Mouse (Mus musculus) right cerebral cortex, postnatal 4 days (tissue): ENCODE results near the gene Hspa12a.
A peak's percentile ranks its signal among the peaks of the same experiment; 100 is the strongest.
"Not testable (repeated sequence)": the region's sequence is repeated elsewhere in the genome, so short reads cannot be mapped to it uniquely, and the experiment has no call there.

Experiments used
- DNase-seq: peaks from one replicate; pipeline ENCODE4 v3.0.0-alpha.2; 2022

Hspa12a gene

DNA sequence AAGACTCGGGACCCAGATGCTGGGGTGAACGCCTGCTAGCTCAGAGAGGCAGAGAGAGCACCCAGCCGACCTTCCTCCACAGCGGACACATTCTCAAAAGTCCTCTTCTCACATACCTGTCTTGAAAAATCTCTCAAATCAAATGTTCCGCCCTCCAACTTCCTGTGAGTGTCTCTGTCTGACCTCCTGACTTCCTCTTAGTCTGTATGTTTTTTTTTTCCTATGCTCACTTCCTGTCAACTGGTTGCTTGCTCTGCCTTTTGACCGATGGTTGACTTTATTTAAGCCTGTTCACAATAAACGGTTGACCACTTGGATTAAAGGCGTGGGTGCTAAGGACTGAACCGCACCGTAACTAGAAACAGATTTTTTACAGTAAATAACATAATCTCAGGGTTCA, 35.4 kb downstream of the Hspa12a start:
- no peak for DNase-seq

DNA sequence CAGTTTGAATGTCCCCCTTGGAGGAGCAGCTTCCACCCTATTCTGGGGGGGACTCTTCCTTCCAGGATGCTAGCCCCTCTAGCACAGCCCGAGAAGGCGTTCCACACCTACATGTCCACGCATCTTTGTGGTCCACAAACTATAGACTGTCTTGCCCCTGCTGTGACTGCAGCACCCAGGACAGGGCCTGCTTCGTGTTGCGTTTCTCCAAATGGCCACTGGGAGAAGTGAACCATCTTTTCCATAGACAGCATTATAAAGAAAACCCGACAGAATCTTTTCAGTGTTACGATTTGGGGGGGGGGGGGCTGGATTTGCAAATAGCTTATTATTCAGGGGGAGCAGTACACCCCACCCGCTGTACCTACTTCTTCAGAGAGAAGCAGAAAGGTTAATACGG, 36.8 kb downstream of the Hspa12a start:
- peak; percentile 15 for DNase-seq

DNA sequence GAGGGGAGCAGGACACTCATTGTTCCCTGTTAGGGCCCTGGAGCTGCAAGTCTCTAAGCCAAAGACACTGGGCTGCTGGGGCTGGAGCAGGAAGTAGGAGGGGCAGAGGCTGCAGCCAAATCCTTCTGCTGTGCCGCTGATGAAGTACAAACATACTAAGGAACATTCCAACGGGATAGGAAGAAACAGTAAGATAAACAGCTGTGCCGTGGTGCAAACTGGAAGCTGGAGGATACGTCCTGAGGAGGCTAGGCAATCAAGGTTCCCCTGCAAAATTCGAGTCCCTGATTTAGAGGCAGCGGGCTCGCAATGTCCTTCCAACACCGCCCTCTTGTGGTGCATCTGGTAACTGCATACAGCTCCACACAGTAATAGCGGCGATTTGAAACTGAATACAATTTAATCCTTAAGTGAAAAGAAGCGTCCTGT, 39.5 kb downstream of the Hspa12a start:
- DNase-seq, result peak; percentile 98

DNA sequence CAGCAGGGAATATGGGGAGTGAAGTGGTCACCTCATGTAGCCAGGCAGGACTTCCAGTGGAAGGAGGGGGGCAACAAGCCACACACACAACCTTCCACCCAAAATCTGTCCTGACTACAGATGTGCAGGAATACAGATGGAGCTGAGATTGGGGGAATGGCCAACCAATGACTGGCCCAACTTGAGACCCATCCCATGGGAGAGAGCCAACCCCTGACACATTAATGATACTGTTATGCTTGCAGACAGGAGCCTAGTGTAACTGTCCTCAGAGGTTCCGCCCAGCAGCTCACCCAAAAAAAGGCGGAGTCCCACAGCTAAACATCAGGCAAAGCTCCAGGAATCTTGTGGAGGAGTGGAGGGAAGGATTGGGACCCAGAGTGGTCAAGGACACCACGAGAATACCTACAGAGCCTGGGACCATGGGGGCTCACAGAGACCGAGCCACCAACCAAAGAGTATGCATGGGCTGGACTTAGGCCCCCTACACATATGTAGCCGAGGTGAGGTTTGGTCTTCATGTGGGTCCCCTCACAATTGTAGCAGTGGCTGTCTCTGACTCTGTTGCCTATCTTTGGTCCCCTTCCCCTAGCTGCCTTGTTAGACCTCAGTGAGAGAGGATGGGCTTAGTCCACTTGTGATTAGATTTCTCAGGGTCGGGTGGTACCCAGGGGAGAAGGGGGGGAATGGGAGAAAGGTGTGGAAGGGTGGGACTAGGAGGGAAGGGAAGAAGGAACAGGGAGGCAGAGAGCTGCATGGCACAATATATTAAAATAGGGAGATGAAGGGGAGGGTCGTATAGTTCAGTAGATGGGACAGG, 40.2 kb downstream of the Hspa12a start:
- DNase-seq, result no peak

DNA sequence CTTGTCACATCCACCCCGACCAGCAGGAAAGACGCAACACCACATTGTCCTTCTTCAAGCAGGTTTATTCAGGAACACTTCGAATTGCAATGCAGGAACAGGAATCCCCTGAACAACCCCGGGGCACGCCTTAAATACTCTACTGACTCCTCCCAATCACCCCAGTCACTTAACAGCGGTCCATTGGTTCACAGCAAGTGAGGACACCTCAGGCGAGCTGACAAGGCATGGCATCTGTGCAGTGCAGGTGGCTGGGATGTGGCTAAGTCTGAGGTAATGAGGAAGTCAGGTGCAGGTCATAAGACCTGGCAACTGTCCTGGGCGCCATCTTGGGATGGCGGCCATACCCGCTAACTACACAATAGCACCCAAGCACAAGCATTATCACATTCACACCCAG, 43.0 kb downstream of the Hspa12a start:
- not testable (repeated sequence) for DNase-seq

DNA sequence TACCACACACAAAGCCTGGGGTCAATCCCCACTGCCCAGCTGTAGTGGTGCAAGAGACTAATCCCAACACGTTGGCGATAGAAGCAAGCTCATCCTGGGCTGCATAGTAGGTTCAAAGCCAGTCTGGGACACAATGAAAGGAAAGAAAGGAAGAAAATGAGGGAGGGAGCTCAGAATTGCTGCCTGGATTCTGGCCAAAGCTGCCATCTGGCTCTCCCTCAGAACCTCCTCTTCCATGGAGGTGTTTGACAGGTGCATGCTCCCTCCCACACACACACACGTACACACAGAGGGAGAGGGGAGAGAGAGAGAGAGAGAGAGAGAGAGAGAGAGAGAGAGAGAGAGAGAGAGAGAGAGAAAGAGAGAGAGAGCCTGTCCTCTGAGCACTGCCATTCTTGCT, 47.2 kb downstream of the Hspa12a start:
- DNase-seq, result peak; percentile 28

DNA sequence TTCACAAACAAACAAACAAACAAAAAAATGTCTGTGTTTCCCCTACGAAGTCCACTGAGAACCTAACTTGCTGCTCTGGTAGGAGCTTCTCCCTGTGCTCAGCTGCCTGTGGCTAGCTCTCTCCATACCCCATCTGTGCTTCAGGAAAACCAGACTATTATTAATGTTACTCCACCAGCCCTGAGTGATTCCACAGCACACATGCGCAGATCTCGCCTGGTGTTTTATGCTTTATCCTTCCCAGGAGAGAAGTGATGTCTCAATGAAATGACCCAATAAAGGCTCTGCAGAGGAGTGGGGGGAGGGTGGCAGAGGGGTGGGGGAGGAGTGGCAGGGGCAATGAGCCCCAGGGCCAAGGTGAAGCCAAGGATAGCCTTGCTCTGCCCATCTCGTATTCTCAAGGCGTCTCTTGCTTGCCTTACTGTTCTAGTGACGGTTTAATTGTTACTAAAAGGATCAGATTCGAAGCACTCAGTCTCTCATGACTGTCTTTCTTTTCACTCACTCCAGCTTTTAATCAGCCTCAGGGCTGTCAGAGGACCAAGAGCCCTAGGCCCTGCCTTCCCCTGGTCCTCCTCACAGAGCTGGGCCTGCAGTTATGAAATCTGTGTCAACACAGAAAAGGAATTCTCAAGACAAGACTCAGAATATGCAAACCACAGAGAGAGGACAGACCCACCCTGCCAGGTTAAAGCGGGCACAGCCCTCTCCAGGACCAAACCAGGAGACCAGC, 54.0 kb downstream of the Hspa12a start:
- no peak for DNase-seq

DNA sequence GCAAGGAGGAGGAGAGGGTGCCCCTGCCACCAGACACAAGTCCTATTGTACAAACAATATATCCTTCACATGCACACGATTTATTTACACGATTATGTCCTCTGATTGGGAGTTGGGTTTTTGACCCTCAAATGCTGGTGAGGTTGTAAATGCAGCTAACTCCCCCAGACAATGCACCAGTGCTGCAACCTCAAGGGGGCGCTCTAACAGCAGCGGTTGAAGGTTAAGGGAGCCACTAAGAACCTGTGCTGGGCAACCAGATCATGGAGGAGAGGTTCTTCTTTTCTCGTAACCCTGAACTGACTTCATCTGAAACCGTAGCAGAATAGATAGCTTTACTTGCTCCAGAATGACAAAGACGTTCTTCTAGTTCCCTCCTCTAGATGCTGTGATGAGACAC, 57.0 kb downstream of the Hspa12a start:
- no peak for DNase-seq

DNA sequence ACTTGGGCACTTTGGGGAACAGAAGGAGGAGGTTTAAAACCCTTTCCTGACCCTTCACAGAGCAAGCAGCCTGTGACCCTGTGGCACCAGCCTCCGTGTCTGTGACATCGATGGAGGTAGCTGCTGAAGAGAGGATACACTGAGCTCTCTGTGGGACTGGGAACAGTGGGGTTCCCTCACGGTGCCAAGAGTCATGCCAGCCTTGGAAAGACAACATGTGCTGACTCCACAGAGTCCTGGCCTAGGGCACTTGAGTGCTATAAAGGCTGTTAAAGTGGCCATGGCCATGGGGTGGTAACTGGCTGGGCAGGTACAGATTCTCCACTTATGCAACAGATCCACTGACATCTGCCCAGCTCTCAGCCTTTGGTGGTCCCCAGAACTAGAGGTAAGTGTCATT, 60.0 kb downstream of the Hspa12a start:
- no peak for DNase-seq

DNA sequence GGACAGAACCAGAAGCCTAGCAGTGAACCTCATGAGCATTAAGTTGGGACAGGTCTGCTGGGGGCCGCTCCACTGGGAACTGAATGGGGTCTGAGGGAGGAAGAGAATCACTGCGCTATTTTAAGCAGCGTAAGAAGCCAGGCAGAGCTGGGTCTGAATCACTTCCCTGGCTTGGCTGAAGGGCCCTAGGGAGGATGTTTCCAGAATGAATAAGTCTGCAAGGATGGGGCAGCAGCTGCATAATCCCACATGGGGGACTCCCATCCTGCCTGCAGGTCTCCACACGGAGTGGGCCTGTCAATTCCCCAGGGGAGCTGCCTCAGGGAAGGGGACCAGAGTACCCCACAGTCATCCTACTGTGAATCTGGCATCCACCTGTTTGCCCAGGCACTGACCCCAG, 61.1 kb downstream of the Hspa12a start:
- no peak for DNase-seq

DNA sequence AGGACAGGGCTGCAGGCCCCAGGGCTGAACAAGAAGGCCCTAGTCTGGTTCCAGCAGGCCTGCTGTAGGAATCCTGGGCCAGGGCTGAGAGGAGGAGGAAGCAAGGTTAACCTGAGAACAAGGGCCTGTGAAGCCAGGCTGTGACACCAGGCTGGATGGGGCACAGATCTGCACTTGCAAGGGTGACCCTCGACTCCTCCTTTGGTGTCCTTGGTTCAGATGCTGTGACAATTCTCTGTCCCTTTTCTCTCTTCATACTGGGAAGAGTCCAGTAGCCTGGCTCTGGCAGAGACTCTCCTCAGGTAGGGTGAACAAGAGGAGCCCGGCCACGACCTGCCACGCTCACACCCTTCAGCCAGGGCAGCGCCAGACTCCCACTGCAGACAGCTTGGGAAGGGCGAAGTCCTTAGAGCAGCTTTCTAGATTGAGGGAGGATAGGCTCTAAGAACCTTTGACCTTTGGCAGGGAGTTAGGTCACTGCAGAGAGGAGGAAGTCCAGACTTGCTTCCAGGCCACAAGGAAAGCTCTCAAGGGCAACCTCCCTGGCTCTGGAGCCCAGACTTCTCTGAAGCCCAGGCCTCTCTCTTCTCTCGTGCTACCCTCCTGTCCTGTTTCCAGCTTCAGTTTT, 64.0 kb downstream of the Hspa12a start:
- DNase-seq, result no peak

DNA sequence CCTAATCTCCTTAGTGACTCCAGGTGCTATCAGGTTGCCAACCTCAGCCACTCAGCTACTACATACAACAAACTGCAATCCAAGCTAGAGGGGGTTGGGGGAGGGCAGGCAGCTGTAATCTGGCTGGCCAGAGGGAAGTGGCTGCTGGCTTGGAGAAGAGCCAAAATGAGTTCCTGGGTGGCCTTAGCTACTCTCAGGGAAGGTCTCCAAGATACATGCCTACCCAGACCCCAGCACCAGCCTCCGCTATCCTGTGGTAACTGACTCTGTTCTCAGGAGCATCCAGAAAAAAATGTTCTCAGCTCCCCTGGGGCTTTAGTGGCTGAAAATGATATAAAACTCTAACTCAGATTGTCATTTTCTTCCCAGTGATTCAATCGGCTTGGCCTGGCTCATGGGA, 64.9 kb downstream of the Hspa12a start:
- DNase-seq, result no peak

DNA sequence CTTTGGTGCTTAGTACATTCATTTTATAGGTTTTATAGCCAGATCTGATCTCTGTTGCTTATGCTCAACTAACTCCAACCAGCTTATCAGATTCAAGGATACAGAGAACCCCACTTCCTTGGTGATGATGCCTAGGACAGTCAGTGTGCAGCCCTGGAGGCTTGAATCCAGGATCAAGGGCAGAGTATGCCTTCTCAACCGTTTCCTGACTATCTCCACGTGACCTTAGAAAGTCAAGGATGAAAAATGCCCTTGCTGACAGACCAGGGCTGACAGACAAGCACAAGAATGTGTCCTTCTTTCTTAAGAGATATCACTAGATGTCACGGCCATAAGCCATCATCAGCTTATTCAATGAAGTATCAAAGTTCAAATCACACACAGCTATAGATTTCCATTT, 69.9 kb downstream of the Hspa12a start:
- DNase-seq, result no peak

DNA sequence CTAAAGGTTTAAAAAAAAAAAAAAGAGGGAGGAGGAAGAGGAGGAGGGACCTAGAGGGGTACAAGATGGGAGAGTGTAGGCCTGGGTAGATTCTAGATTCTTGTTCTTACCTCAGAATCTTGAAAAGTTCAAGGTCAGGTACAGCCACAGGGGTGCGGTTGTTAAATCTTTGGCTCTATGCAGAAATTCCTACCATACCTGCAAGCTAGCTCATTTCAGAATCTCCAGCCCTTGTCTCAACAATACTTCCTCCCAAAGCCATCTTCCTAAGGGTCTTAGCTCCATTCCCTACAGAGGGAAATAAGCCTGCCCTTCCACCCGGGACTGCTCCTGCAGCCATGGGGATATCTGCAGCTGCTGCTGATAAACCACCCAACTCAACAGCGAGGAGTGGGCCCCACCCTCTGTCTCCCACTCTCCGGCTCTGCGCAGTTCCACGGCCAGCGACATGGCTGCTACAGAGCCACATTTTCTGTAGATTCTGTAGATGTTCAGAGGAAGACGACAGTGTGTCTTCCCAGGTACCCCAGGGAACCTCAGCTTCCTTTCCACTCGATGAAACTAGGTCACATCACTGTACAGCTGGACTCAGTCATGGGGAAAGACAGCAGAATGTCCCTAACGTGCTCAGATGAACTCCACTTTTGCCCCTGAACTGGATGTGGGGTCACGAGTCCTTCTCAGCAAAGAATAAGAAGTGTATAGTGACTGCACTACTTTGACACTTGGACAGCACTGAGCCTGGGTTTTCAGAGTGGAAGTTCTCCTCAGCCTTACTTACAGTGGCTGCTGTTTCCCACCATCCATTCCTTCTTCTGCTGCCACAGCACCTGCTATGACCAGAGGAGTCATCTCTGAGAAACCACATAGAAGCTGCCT, 70.8 kb downstream of the Hspa12a start:
- no peak for DNase-seq

DNA sequence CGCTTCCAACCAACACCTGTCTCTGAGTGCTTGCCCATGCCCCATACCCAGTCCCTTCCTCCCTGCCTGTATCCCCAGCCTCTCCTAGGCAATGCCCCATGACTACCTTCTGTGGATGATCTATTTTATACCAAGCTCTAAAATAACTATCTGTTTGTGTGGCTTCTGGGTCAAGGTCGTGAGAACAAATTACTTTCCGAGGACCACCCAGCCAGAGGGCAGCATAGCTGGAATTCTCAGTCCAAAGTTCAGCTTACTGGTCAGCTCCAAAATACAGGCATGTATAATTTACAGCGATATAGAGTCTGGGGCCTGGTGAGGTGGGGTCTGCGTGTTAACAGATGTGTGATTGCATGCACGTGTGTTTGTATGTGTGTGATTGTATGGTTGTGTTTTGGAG, 71.6 kb downstream of the Hspa12a start:
- DNase-seq, result no peak

DNA sequence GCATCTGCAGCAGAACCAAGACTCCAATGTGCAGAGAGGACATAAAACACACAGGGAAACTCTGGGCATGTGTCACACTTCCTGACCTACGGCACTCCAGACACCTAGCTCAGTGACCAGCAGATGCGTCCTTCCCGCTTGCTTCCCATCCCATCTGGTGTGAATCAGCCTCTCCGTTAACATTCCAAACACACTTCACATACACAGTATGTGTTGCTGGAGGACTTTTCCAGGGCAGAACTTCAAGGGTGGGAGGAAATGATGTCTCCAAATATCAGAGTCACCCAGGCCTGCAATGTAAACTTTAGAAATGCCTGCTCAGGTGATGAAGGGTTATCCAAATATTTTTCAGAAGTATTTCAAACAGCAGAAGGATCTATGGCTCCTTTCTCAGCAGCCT, 76.8 kb downstream of the Hspa12a start:
- DNase-seq, result no peak

DNA sequence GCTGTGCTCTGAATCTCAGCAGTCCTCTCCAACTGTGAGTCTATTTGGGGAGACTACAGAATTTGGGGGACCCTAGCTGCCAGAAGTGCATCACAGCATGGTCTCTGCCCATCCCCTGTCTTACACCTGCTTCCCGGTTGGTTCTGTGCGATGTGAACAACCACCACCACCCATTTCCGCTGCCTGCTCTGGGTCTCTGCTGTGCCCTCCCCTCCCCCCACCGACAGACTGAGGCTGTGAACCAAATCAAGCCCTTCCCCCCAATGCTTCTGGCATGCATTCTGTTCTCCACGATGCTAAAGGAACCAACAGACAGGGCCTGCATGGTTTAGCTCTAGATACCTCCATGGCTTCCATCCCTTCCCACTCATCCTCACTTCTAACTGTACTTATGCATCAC, 78.2 kb downstream of the Hspa12a start:
- no peak for DNase-seq

DNA sequence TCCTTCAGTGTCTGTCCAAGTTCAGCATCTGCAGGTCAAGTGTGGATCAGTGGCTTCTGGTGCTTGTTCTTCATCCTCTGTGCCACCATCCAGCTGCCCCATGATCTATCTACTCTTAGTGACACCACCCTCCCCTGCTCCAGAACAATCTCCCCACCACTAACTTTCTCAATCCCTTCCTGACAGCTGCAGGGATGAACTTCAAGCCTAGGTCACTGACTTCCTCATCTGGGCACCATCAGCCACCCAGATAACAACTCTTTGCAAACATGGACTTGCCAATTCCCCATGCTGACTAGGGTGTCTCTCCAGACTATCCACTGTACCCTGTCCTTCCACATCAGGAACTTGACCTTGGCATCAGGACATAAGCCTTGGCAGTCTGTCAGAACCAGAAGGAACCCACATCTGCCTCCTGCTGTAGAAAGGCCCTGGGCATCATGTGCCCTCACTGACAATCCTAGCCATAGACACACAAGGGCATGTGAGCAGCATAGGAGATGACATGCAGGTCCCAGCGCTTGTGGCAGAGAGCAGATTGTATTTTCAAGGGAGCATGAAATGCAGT, 79.4 kb downstream of the Hspa12a start:
- no peak for DNase-seq

DNA sequence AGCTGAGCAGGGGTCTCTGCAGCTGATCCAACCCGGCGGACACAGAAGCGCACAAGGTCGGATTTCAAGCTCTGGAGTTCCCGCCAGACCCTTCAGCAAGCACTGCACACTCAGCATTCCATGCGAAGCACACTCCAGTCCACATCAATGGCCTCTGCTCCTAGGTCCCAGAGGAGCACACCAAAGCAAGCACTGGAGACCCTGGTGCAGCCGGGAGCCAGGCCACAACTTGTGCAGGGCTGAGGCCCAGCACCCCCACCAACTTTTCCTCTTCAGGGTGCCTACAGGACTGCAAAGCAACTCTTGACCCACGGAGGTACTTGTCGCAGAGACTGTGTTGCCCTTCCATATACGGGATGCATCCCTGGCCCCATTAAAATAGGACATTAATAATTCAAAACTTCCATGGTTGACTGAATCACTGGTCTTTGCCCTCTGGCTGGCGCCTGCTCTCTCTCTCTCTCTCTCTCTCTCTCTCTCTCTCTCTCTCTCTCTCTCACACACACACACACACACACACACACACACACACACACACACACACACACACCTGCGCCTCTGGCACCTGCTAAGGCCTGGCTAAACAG, 82.2 kb downstream of the Hspa12a start:
- no peak for DNase-seq

DNA sequence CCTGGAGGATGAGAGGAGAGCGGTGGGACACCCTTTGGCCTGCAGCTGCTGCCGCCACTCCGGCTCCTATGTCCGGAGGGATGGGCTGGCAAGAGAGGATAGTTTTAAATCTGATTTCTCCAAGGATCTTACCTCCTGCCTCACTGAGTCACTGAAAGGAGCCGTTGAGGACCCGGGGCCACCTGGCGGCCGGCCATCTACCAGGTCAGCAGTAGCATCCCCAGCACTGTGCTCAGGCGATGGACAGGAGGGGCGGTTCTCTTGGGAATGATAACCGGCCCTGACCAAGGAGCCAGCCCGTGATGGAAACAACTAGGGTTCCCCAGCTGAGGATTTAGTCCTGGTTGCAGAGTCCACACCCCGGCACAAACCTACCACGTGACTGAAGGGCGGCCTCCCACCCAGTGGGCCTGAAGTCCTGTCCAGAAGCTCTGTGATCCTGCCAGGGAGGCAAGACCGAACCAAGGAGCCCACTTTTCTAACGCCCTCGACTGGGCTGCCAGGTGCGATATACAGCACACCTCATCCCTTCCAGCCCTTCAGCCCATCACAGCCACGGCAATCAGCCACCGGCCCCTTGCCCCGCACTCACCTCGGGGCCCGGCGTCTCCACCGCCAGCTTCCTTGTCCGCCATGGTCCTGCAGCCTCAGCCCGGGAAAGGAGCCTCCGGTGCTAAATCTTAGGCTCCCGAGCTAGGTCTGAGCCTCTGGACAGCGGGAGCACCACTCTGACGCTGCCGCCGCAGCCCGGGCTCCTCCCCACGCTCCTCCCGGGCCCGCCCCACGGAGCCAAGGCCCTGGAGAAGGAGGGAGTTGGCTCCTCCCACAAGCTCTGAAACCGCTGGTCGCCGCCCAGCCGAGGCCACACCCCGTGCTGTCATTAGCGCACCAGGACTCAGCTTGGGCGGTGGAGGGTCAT, 82.9 kb downstream of the Hspa12a start:
- DNase-seq, result peak; percentile 64

DNA sequence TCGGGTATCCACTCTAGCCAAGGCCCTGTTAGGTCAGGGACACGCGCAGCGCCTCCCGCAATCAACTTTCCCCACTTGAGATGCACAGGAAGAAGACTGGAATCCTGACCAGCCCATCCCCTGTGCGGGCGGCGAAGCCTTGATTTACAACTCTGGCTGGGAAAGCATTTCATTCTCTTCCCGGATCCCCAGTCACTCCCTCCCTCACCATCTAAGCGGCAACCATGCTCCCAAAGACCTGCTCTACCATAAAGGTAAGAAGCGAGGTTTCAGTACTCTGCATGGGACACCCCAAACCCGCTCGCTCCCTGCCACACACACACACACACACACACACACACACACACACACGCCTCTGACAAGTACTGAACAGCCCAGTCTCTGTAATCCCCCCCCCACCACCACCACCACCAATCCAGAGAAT, 83.6 kb downstream of the Hspa12a start:
- DNase-seq, result peak; percentile 38
